Mouse (Mus musculus): ENCODE results near the gene Fap.

GRCm38 (mm10) chr2:62502516-62502915 lies 71.4 kb downstream of the Fap start:
- no peak for TF ChIP-seq USF1 (IDR thresholded peaks at IDR 0.05; ENCODE audit: low read depth)
- TF ChIP-seq POLR2A (IDR thresholded peaks at IDR 0.05; ENCODE audit: insufficient read length, low read depth) = no peak
- TF ChIP-seq REST (IDR thresholded peaks at IDR 0.05; ENCODE audit: insufficient read depth, insufficient read length) = no peak
- no peak for TF ChIP-seq CEBPB (IDR thresholded peaks at IDR 0.05; ENCODE audit: insufficient read depth, poor library complexity, severe bottlenecking)
- no peak for TF ChIP-seq POLR2AphosphoS2 (IDR thresholded peaks at IDR 0.05; ENCODE audit: insufficient read length, low read depth)
- no peak for TF ChIP-seq MYOG (IDR thresholded peaks at IDR 0.05; ENCODE audit: control insufficient read depth in 1 of 3, insufficient read depth in 1 of 3, insufficient read length in 2 of 3, low read depth in 2 of 3)
- TF ChIP-seq E2F4 (IDR thresholded peaks at IDR 0.05; ENCODE audit: insufficient read depth) = no peak
- no peak for TF ChIP-seq MYOD1 (IDR thresholded peaks at IDR 0.05; ENCODE audit: control insufficient read depth in 1 of 3, insufficient read length in 2 of 3, low read depth in 2 of 3)
- no peak for TF ChIP-seq MAX (IDR thresholded peaks at IDR 0.05; ENCODE audit: low read depth)
- TF ChIP-seq SRF (IDR thresholded peaks at IDR 0.05; ENCODE audit: control insufficient read depth, insufficient read length, low read depth) = no peak

Measured in myocyte (in vitro differentiated cells).